Mouse (Mus musculus) gastrocnemius, postnatal 36 days (tissue): ENCODE measurements around the gene Rexo5. TPM values are rescaled to one million over a fixed set of nuclear protein-coding genes. Genes with fewer than 3 reads are reported as not detected.

Source experiments
- DNase-seq, 2 experiments: peaks; one replicate each; pipeline ENCODE4 v3.0.0; 2022
- intact Hi-C: fragments of 180-260 bp; cut with DNase I; formaldehyde crosslinking; loops from one replicate; pipeline ENCODE4 v1.15.1; 2025
- long read RNA-seq, 2 experiments: library from polyadenylated mRNA; stranded (forward); transcript quantifications; one replicate each; pipeline ENCODE4 v2.0.0; 2021
- total RNA-seq, 2 experiments: library from RNA; stranded (reverse); gene quantifications; 2 replicates each; pipeline ENCODE4 v1.2.3; 2021

The Rexo5 gene
- total RNA-seq = 1 to 10 TPM in 1 of 2 experiments, under 1 TPM in 1; 0.54 to 1.6 TPM
- long read RNA-seq, experiment 1, partial matches to known transcripts = 0 of 1 reads
- long read RNA-seq, experiment 1, other reads (novel, unspliced or antisense) = 1 of 1 reads
- long read RNA-seq, experiment 2 = 0 reads

DNA sequence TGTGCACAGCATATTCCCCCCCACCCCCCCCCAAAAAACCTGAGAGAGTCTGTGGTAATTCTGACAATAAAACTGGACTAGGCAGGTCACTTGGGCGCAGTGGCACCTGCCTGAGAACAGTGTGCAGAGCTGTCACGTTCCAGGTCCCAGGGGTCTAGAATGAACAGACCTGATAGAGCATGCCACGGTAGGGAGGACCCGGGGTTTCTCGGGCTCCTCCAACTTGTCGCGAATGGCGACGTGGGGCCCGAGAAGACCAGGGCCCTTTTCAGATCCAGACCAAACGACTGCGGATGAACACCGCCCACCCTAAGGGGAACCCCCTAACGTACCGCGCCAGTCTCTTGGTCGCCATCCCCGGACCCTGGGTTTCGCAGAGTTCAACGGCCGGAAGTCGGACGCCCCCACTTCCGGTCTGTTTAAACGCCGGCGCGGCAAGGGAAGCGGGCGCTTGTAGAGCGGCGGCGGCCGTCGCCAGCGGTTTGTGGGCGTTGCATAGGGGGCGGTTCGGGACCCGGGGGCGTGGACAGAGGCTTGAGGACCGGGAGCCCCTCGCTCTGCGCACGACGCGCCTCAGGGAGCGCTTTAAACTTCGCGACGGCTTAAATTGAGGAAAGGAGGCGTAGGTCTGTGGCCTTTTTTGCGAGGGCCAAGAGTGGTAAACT is at the start of gene Rexo5, which contains the start of gene Eri2:
Gene Rexo5, plus strand, starts transcription at position 421 of the 665 bp plus-strand sequence.
Gene Eri2, minus strand, starts transcription at position 473 of the 665 bp plus-strand sequence.
- intact Hi-C loops = no loop called here
- peak; percentile 75 to 80 for DNase-seq

DNA sequence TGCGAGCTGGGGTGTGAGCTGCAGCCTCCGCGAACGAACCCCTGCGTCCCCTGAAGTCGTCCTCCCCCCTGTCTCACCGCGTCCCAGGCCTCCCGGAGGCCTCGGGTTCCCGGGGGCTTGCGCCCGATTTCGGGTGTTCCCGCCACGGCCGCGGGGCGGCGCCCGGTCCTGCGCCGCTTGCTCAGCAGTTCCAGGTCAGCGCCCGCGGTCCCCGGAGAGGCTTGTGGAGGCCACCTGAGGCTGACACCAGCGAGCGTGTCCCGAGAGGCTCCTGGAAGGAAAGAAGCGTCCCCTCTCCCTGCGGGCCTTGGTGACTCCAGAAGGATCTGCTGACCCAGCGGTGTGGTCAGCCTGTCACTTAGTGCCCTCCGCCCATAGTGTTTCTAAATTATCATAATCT is 49.5 kb upstream of the Rexo5 start:
- intact Hi-C loops = loop anchor here (5.0 kb wide), 1 partner anchor 1823 kb away; no protein-coding TSS in a partner anchor
- no peak for DNase-seq

- intact Hi-C loops = no loop called here
- DNase-seq = no peak
These were observed 47.9 kb upstream of the Rexo5 start for GRCm38 (mm10) chr7:119745869-119746268.

- no peak for DNase-seq
- intact Hi-C loops = no loop called here
These were observed 45.0 kb upstream of the Rexo5 start for GRCm38 (mm10) chr7:119748761-119749160.

DNA sequence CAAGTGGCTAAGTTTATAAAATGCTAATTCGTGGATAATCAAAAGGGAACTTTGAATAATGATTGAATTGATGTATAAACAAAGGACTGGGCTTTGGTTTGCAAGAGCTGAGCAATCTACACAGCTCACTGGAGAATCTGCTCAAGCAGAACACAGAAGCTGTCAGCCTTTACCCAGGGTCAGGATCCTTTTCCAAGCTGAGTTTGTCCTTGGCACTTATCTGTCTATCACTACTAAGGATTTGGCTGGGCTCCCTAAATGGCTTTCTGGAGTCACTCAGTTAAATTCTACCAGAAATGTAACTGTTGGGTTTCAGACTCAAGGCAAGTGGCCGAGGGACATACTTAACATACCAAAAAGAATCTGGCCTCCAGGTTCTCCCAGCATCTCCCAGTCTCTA is 43.9 kb upstream of the Rexo5 start:
- intact Hi-C loops = no loop called here
- DNase-seq = no peak

DNA sequence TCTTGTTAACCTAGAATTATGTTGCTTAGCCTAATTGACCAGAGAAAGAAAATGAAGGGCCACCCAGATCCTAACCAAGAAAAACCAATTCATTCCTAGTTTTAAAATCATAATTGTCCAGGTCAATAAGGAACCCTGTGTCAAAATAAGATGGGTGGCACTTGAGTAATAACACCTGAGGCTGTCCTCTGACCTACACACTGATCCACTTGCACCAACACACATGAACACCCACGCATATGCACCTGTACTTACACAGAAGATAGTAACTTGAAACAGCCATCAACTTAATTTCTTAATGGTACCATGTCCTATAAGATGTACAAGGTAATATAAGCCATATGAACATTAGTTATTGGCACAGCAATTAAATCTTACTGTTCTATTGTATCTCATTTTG is 40.1 kb upstream of the Rexo5 start:
- intact Hi-C loops = no loop called here

DNA sequence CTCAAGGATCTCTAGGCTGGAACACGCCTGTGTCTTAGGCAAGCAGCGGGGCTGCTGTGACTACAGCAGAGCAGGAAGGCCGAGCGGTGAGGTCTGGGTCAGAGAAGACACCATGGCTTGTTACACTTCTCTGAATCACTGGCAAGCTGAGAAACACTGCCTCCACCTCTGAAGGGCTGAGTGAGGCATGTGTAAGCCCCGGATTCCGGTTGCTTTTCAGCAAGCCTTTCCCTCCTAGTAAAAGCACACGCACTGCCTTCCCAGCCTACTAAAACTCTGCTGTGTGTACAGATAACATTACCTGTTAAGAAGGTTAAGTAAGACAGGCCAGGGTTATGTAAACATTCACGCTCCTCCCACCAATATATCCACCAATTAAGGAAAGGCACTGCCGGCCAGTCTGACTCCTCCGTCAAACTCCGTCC is 33.3 kb upstream of the Rexo5 start, which contains the start of gene Acsm3:
Gene Acsm3, plus strand, starts transcription at position 397 of the 425 bp plus-strand sequence.
- intact Hi-C loops = no loop called here

More for the DNA sequence above, 40.1 kb upstream of the Rexo5 start:
- DNase-seq = no peak

DNA sequence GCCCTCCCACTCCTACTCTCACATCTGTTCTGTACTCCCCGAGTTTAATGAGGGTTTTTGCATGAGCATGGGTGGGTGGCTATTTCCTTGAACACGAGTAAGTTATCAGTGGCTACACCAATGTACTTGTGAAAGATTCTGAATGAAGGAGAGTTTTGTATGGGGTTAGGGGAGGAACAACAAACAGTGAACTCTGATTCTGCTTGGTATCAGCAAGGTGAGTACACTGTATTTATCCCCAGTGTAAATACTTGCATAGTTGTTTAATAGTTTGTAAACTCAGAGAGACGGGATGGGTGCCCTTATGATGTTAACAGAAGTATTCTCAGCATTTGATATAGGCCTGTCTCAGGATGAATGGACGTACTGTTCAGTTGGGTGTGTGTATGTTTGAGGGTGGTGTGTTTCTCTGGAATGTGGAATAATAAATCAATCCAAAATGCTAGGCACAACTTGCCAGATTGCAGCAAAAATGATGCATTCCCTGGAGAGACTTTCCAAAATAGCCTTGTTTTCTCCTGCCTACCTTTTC is 31.6 kb upstream of the Rexo5 start:
- intact Hi-C loops = no loop called here
- no peak for DNase-seq

More for the DNA sequence above, 33.3 kb upstream of the Rexo5 start, which contains the start of gene Acsm3:
- DNase-seq = no peak

- no peak for DNase-seq
- intact Hi-C loops = no loop called here
These were observed 29.4 kb upstream of the Rexo5 start for GRCm38 (mm10) chr7:119764377-119764776.

DNA sequence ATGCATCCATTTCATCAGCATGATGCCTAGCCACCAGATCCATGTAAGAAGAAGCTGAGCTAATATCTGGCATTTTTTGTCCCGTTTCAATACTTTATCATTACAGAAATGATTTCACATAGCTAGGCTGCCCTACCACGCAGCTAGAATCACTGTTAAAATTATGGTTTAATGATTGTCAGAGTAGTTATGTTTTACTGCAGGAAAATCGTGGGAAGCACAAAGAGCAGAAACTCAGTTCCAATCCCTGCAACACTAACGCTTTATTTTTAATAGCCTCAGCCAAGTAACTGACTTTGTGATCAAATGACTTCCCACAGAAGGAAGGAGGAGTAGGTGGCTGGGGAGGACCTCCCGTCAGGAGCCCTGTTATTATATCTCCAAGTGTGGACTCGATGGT is 26.8 kb upstream of the Rexo5 start:
- intact Hi-C loops = no loop called here
- DNase-seq = no peak

- intact Hi-C loops = no loop called here
- DNase-seq = no peak
These were observed 23.9 kb upstream of the Rexo5 start for GRCm38 (mm10) chr7:119769895-119770294.

- no peak for DNase-seq
- intact Hi-C loops = no loop called here
These were observed 10.4 kb upstream of the Rexo5 start for GRCm38 (mm10) chr7:119783453-119783852.

GRCm38 (mm10) chr7:119784908-119785307 is 8.9 kb upstream of the Rexo5 start:
- DNase-seq = no peak
- intact Hi-C loops = no loop called here

- no peak for DNase-seq
- intact Hi-C loops = no loop called here
These were observed 4.8 kb upstream of the Rexo5 start for GRCm38 (mm10) chr7:119789024-119789423.

DNA sequence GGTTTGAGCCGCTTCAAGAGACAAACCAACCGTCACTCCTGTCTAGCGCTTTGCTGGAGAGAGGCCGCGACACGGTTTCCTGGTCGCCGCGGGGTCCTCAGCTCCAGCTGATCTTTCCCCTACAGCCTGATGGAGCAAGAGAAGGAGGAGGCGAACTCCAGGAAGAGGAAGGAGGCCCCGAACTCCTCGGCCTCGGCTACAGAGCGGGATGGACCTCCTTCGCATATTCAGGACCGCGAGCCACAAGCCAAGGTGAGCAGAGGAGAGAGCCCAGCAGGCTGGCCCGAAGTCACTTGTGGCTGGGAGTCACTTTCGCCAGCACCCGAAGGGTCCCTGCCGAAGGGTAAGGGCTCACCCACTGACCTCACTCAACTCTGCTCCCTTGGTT is 439 bp downstream of the Rexo5 start:
- intact Hi-C loops = no loop called here
- no peak for DNase-seq

- intact Hi-C loops = no loop called here
- DNase-seq = no peak
These were observed 1.5 kb downstream of the Rexo5 start for GRCm38 (mm10) chr7:119795311-119795710.

GRCm38 (mm10) chr7:119800488-119800887 is 6.7 kb downstream of the Rexo5 start:
- intact Hi-C loops = no loop called here
- DNase-seq = no peak

- no peak for DNase-seq
- intact Hi-C loops = no loop called here
These were observed 7.2 kb downstream of the Rexo5 start for GRCm38 (mm10) chr7:119800991-119801390.

- intact Hi-C loops = no loop called here
These were observed 13.6 kb downstream of the Rexo5 start for GRCm38 (mm10) chr7:119807396-119807795.

GRCm38 (mm10) chr7:119808723-119809122 is 14.9 kb downstream of the Rexo5 start:
- intact Hi-C loops = no loop called here

More at GRCm38 (mm10) chr7:119807396-119807795, 13.6 kb downstream of the Rexo5 start:
- DNase-seq = no peak

DNA sequence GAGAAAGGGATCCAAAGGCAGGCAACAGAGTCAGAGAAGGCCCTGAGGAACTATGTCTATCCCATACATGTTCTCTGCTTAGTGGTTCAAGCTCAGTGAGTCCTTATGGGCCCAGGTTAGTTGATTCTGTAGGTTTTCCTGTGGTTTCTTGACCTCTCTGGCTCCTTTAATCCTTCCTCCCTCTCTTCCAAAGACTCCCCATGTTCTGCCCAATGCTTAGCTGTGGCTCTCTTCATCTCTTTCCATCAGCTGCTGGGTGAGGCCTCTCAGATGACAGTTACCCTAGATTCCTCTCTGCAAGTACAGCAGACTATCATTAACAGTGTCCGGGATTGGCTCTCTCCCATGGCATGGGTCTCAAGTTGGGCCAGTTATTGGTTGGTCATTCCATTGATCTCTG is 41.6 kb downstream of the Rexo5 start:
- intact Hi-C loops = no loop called here
- DNase-seq = no peak

More at GRCm38 (mm10) chr7:119808723-119809122, 14.9 kb downstream of the Rexo5 start:
- no peak for DNase-seq
